Mouse (Mus musculus) C2C12 (cell line): ENCODE measurements around the gene Slc9a1.

Source experiments
- CEBPB ChIP-seq: IDR thresholded peaks from one replicate; pipeline ENCODE4 v1.6.1; 2011; ENCODE audit warnings: low read depth, mild to moderate bottlenecking, control low read depth, moderate library complexity
- CTCF ChIP-seq: IDR thresholded peaks from one replicate; pipeline ENCODE4 v1.5.1; 2011; ENCODE audit not compliant: control insufficient read depth, insufficient read depth, insufficient read length
- FOSL1 ChIP-seq: IDR thresholded peaks from one replicate; pipeline ENCODE4 v1.8.0; 2011; ENCODE audit warnings: mild to moderate bottlenecking, low read length; ENCODE audit not compliant: poor library complexity, insufficient read depth, severe bottlenecking
- MAX ChIP-seq: IDR thresholded peaks from one replicate; pipeline ENCODE4 v1.6.1; 2011; ENCODE audit warnings: mild to moderate bottlenecking, control low read depth
- MYOD1 ChIP-seq: IDR thresholded peaks from one replicate; pipeline ENCODE4 v1.6.1; 2011; ENCODE audit warnings: low read depth; ENCODE audit not compliant: control insufficient read depth, insufficient read length
- MYOG ChIP-seq: IDR thresholded peaks from one replicate; pipeline ENCODE4 v1.6.1; 2011; ENCODE audit not compliant: control insufficient read depth, insufficient read length; ENCODE audit errors: extremely low read depth
- USF1 ChIP-seq: IDR thresholded peaks from one replicate; pipeline ENCODE4 v1.6.1; 2011; ENCODE audit warnings: low read depth, mild to moderate bottlenecking, control low read depth, moderate library complexity

DNA sequence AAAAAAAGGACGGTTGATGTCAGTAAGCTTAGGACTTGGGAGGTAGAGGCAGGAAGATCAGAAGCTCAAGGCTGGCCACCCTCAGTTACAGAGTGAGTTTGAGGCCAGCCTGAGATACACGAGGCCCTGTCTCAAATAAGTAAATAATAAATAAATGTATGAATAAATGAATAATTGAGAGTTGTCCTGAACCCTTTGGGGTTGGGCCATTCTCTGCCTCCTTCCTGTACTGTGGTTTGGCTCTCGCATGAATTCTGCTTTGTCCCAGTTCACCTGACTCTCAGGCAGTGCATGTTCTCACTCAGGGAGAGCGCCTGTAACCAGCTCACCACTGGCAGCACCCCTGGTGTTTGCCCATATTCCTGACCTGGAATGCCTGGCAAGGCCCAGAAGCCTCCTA is 4.5 kb downstream of the Slc9a1 start:
- TF ChIP-seq CTCF (no peak), USF1 (no peak), MYOD1 (no peak), CEBPB (no peak), MAX (no peak), MYOG (no peak), FOSL1 (no peak)
